Mouse (Mus musculus) liver, embryonic 14.5 days (tissue): ENCODE measurements around the gene Usp3.

Experiments
- CTCF ChIP-seq: IDR thresholded peaks from 2 replicates; pipeline ENCODE4 v1.5.1; 2016; ENCODE audit warnings: antibody characterized with exemption, low read depth, control low read depth
- EP300 ChIP-seq: IDR thresholded peaks from 2 replicates; pipeline ENCODE4 v1.6.1; 2016; ENCODE audit warnings: antibody characterized with exemption, low read depth

DNA sequence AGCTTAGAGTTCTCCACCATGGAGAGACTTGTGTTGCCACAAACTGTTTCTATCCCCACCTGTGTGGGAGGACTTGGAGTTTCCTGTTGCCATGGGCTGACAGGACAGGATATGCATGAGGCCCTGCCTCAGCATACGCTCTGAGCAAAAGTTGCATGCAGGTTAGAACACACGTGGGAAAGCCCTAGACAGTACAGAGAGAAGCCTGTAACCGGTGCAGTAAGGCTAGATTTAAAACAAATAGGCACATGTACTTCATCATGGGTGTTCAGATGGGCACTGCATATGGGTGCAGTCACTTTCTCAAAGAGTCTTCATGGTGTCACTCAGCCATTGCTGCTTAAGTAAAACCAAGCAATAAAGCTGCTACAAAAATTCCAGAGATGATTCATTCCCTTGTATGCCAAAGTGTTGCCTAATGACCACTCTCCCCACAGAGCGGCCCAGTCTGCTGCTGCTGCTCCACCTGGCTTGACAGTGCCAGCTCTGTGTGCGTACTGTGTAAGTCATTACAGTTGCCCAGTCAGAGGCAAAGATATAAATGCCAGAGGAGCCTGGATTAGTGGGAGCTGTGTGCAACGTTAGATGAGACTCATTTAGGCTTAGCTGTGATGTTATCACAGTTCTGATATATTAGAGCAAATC is 76.5 kb downstream of the Usp3 start:
- no peak for TF ChIP-seq CTCF
- no peak for TF ChIP-seq EP300
